ENCODE assay signal across 21 mouse cellular contexts in the genomic region with DNA sequence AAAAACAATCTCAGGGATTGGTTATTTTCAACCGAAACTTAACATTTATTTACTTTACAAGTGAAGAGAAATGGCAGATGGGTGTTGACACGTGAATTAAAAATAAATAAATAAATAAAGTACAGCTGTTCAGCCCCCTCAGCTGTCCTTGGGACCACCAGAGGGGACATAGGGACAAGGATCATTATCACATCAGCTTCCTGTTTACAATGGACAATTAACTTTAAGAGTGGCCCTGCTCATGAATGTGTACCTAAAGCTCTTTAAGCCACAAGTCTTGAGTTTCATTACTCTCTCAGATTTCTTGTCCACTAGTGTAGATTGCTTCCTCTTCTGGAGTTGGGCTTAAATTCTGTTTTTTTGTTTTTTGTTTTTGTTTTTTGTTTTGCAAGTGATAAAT. TPM values are rescaled to one million over a fixed set of nuclear protein-coding genes. Genes with fewer than 3 reads are reported as not detected.
DNase-seq lines count a peak whose midpoint lies in the region; ATAC-seq and TF ChIP-seq lines count a peak whose summit lies in the region.
"Had no signal": no experiment of that assay in that cellular context is flagged by ENCODE, and none has a peak within 500 bp of the region (broad histone marks: within the 10 kb centered on the region; RNA-seq: fewer than 3 reads in every experiment).

No protein-coding gene starts in this region.

- no peak overlapping the region for H3K27ac ChIP-seq in kidney, embryonic 14.5 days (ENCODE audit: low read depth, low read length)
- no peak overlapping the region for H3K27ac ChIP-seq in kidney, embryonic 15.5 days
- no peak overlapping the region for H3K27ac ChIP-seq in kidney, postnatal 0 days
- H3K27ac ChIP-seq in kidney, embryonic 16.5 days (ENCODE audit: low read length), result no peak overlapping the region

- no peak for DNase-seq in kidney, postnatal 14 days
- DNase-seq in kidney, postnatal 10 days, result no peak
- peak; percentile 34 for DNase-seq in kidney, postnatal 0 days (ENCODE audit: low spot score)
- DNase-seq: adrenal gland, adult 2 months; adrenal gland, adult 8-10 months; adrenal gland, postnatal 10 days; adrenal gland, postnatal 14 days; adrenal gland, postnatal 25 days; adrenal gland, postnatal 36 days; B cell, adult 2 months; cerebellum, adult 11 months; cerebellum, adult 11-12 months; cerebellum, adult 18-20 months had no signal

- no peak overlapping the region for H3K4me2 ChIP-seq in kidney, embryonic 14.5 days (replicated peaks; ENCODE audit: low read depth, low read length)
- H3K4me2 ChIP-seq in kidney, embryonic 15.5 days, result no peak overlapping the region
- H3K4me2 ChIP-seq in kidney, postnatal 0 days (ENCODE audit: low read length), result no peak overlapping the region
- no peak overlapping the region for H3K4me2 ChIP-seq in kidney, embryonic 16.5 days (replicated peaks; ENCODE audit: low read depth, low read length)

- no peaks in the 10 kb centered on the region for H3K36me3 ChIP-seq in kidney, embryonic 14.5 days (ENCODE audit: control insufficient read depth, insufficient read depth, low read length)
- H3K36me3 ChIP-seq in kidney, embryonic 15.5 days, result no peaks in the 10 kb centered on the region
- no peaks in the 10 kb centered on the region for H3K36me3 ChIP-seq in kidney, postnatal 0 days (ENCODE audit: insufficient read depth, low read length)
- H3K36me3 ChIP-seq in kidney, embryonic 16.5 days (ENCODE audit: insufficient read depth, low read length), result no peaks in the 10 kb centered on the region
- H3K36me3 ChIP-seq: G1E had no signal

- no peaks in the 10 kb centered on the region for H3K9me3 ChIP-seq in kidney, embryonic 14.5 days (ENCODE audit: control insufficient read depth, low read length)
- H3K9me3 ChIP-seq in kidney, embryonic 15.5 days (replicated peaks), result no peaks in the 10 kb centered on the region
- H3K9me3 ChIP-seq in kidney, postnatal 0 days (replicated peaks; ENCODE audit: low read length), result no peaks in the 10 kb centered on the region
- H3K9me3 ChIP-seq in kidney, embryonic 16.5 days (ENCODE audit: low read length), result no peaks in the 10 kb centered on the region

- no peak overlapping the region for H3K9ac ChIP-seq in kidney, embryonic 14.5 days (ENCODE audit: low read depth, low read length)
- H3K9ac ChIP-seq in kidney, embryonic 15.5 days, result no peak overlapping the region
- no peak overlapping the region for H3K9ac ChIP-seq in kidney, postnatal 0 days (ENCODE audit: low read depth, low read length)
- H3K9ac ChIP-seq in kidney, embryonic 16.5 days (replicated peaks; ENCODE audit: low read length), result no peak overlapping the region

- TF ChIP-seq CTCF in kidney, postnatal 0 days (IDR thresholded peaks at IDR 0.05; ENCODE audit: low read depth), result no peak

- H3K4me3 ChIP-seq in kidney, embryonic 14.5 days (ENCODE audit: low read length), result no peak overlapping the region
- H3K4me3 ChIP-seq in kidney, embryonic 15.5 days (replicated peaks), result no peak overlapping the region
- H3K4me3 ChIP-seq in kidney, postnatal 0 days (replicated peaks; ENCODE audit: low read depth, low read length), result no peak overlapping the region
- H3K4me3 ChIP-seq in kidney, embryonic 16.5 days (ENCODE audit: low read length), result no peak overlapping the region

- 41% methylated on average over 2 of the region's 2 CpGs for WGBS in kidney, embryonic 14.5 days
- 37% methylated on average over 2 of the region's 2 CpGs for WGBS in kidney, embryonic 15.5 days
- 47% methylated on average over 2 of the region's 2 CpGs for WGBS in kidney, postnatal 0 days
- WGBS in kidney, embryonic 16.5 days, result 54% methylated on average over 2 of the region's 2 CpGs

- H3K4me1 ChIP-seq in kidney, embryonic 14.5 days (ENCODE audit: control insufficient read depth, insufficient read depth, low read length), result no peaks in the 10 kb centered on the region
- no peaks in the 10 kb centered on the region for H3K4me1 ChIP-seq in kidney, embryonic 15.5 days
- no peaks in the 10 kb centered on the region for H3K4me1 ChIP-seq in kidney, postnatal 0 days (replicated peaks; ENCODE audit: insufficient read depth, low read length)
- no peaks in the 10 kb centered on the region for H3K4me1 ChIP-seq in kidney, embryonic 16.5 days (ENCODE audit: insufficient read depth, low read length)

- no peaks in the 10 kb centered on the region for H3K27me3 ChIP-seq in kidney, embryonic 14.5 days (ENCODE audit: control insufficient read depth, insufficient read depth, low read length)
- H3K27me3 ChIP-seq in kidney, embryonic 15.5 days, result no peaks in the 10 kb centered on the region
- no peaks in the 10 kb centered on the region for H3K27me3 ChIP-seq in kidney, postnatal 0 days (ENCODE audit: insufficient read depth, low read length)
- no peaks in the 10 kb centered on the region for H3K27me3 ChIP-seq in kidney, embryonic 16.5 days (ENCODE audit: insufficient read depth, low read length)
- H3K27me3 ChIP-seq: CH12.LX, Patski had no signal

- peak; percentile 78; the same call in 1 of the 2 replicates for ATAC-seq in kidney, embryonic 14.5 days (ENCODE audit: low FRiP score, low TSS enrichment)
- 0 out of 2 replicates have a peak, but pooled peaks have one; percentile 54 for ATAC-seq in kidney, embryonic 15.5 days (replicated peaks; ENCODE audit: low FRiP score)
- no peak for ATAC-seq in kidney, postnatal 0 days (replicated peaks; ENCODE audit: low FRiP score, low read depth)
- no peak for ATAC-seq in kidney, embryonic 16.5 days (ENCODE audit: low FRiP score, low TSS enrichment)
- ATAC-seq: activated CD4-positive, CD25-positive, alpha-beta regulatory T cell, adult 4 months; CD4-positive, CD25-positive, alpha-beta regulatory T cell, adult 4 months; Patski had no signal

RNA-seq across cellular contexts. Expression of gene Slc8a1, which starts 12.5 kb away (rescaled TPM):
- 11.2 and 21.0 TPM in 2 replicates for polyA plus RNA-seq in kidney, embryonic 14.5 days (2014; fragmentation: Nextera tagmentation; extraction: Ambion mirVana)
- polyA plus RNA-seq in kidney, embryonic 15.5 days (2015; fragmentation: Nextera tagmentation; extraction: Ambion mirVana), result 10.5 and 11.8 TPM in 2 replicates
- 12.9 and 15.7 TPM in 2 replicates for polyA plus RNA-seq in kidney, postnatal 0 days (2015; fragmentation: Nextera tagmentation; extraction: Ambion mirVana)
- polyA plus RNA-seq in kidney, embryonic 16.5 days (2015; fragmentation: Nextera tagmentation; extraction: Ambion mirVana), result 12.8 and 13.5 TPM in 2 replicates
- polyA plus RNA-seq: G1E, Patski had no signal

Comparison
In these comparisons a context has a peak if more than half of its experiments do, and no peak if none do; other contexts are left out.
1. ATAC-seq: peak in kidney, embryonic 14.5 days (single experiment) and kidney, embryonic 15.5 days (single experiment); none in kidney, postnatal 0 days (single experiment) and kidney, embryonic 16.5 days (single experiment).